Mouse (Mus musculus) left cerebral cortex, postnatal 36 days (tissue): ENCODE measurements around the gene Gm7271. TPM values are rescaled to one million over a fixed set of nuclear protein-coding genes. Genes with fewer than 3 reads are reported as not detected.

Source experiments
- DNase-seq, 2 experiments: peaks; one replicate each; pipeline ENCODE4 v3.0.0; 2021 to 2022; ENCODE audit warnings: low spot score in 2 of 2, mixed read lengths in 1 of 2
- intact Hi-C: fragments of 180-260 bp; cut with DNase I; formaldehyde crosslinking; loops from one replicate; pipeline ENCODE4 v1.15.1; 2025
- total RNA-seq, 2 experiments: library from RNA; stranded (reverse); gene quantifications; 2 replicates each; pipeline ENCODE4 v1.2.3; 2021

Gm7271 gene
- not detected for total RNA-seq

DNA sequence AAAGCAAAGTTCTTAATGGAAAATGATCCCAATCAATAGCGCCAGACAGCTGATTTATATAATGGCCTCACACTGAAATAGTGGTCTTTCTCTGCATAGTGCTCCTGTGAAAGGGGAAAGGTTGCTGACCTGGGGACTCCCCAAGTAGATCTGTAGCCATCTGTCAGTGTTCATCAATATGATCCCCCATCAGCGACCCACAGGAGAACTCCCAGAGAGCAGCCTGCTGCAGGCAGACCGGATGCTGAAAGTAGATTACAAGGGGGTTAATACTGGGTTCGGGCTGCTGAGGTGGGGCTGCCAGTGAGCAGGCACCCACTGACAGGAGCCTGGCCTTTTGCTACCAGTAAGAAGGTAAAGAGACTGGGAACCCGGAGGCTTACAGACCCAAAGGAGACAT, at the start of gene Gm7271:
Gene Gm7271 (plus strand): TSS at position 230 of the 400 bp plus-strand sequence.
- no peak for DNase-seq
- intact Hi-C loops = no loop called here

DNA sequence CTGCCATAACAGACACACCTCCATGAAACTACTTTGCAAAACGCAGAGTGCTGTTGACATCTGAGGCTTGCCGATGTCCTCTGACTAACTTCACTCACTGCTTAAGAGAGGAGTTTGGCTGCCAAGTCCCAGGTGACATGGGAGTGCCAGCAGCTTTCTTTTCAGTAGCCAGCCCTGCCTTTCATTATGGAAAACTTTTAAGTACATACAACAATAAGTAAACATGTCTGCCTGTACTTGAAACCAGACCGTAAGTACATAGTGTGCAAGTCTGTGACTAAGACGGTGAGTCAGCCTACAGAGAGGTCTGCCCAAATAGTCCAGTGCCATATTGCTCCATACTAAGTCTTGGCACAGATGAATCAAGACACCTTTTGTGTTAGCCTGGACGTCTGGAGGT, 46.7 kb upstream of the Gm7271 start:
- DNase-seq = no peak
- intact Hi-C loops = no loop called here

DNA sequence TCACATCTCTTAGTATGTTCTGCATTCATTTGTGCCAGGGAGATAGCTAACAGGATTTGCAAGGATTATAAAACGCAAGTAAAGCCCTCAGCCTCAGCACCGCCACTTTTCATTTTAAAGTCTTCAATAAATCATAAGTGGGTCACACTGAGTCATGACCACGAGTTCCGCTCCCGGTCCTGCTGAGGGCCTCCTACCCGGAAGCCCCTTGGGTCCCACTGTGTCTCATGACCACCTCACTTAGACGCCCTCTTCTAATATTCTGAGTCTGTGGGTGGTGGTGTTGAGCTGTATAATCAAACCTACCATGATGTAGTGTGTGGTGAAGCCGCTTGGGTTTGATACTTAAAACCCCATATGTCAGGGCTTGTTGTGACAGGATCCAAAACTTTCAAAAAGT, 46.1 kb upstream of the Gm7271 start:
- intact Hi-C loops = no loop called here
- DNase-seq = no peak

DNA sequence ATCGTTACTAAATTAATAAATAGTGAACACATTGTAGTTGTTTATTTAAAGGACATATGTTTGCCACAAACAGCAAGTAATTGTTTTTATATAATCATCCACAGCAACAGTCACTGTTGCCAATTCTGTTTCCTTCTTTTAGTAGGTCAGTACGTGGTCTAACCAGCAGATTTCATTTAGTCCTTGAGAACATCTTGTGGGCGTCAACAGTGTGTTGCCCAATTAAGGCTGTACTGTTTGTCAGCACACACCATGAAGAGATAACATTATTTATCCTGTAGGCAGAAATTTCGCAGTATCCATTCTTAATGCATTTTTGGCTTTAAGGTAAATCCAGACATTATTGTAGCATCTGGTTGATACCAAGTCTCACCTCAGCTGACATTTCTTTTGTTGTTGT, 42.4 kb upstream of the Gm7271 start:
- intact Hi-C loops = no loop called here
- no peak for DNase-seq

DNA sequence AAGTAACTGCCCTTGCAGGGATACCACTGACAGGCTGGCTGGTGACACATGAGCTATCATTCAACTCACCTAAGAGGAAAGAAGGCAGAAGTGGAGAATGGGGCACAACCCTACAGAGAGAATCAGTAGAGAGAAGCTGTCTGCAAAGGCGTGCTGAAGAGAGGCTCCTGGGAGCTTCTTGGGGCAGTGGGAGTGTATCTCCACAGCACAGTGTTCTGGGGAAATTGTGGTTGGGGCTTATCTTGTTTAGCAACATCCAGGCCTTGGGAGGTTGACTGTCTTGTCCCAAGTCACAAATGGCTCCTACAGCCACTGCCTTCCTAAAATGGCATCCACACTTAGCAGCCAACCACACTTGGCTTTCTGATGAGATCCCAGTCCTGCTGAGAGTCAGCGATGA, 8.9 kb upstream of the Gm7271 start:
- no peak for DNase-seq
- intact Hi-C loops = no loop called here

DNA sequence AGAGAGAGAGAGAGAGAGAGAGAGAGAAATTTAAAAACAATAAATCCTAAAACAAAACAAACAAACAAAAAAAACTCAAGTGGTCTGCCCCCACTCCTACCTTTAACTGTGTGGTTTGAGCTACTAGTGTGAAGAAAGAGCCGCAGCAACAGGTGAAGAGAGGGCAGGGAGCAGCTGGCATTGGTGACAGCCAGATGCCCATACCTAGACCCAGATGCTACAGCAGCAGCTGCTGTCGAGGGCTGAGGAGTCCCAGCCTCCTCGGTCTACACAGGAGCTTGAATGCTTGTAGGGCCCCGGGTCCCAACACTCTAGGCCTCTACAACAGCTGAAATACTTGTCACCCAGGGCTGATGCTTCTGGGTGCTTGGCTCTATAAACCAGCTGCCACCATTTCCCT, 7.0 kb upstream of the Gm7271 start:
- DNase-seq = no peak
- intact Hi-C loops = no loop called here

DNA sequence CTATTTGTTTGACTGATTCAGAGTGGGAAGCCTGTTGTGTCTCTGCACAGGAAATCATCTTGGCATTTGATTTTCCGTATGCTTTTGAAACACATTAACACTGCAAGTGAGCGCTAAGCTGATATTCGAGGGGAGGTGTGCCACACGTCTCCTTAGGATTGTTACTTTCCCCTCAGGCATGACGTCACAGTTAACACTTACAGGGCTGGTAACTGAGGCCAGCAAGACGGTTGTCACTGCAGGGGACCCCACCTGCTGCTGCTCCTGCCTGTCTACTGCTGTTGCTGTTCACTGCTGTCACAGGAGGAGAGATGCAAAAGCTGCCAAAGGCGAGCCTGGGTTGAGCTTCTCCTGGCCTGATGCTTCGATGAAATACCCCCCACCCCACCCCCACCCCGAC, 6.1 kb upstream of the Gm7271 start:
- intact Hi-C loops = no loop called here
- DNase-seq = no peak

DNA sequence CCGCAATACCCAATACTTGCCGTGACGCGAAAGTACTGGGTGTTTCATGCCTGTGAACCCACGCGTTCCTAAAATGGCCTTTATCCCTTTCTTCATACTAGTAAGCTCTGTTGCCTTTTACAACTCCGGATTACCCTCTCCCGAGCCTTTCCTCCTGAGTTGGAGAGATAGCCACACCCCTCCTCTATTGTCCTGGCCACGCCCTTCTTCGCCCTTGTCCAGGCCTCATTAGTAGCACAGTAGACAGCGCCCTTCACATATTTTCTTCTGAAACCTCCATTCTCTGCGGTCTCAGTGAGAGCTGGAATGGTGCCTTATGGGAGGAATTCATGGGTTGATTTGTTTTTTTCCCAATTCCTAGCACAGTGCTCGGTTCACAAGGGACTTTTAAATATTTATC, 11.3 kb downstream of the Gm7271 start:
- intact Hi-C loops = no loop called here

DNA sequence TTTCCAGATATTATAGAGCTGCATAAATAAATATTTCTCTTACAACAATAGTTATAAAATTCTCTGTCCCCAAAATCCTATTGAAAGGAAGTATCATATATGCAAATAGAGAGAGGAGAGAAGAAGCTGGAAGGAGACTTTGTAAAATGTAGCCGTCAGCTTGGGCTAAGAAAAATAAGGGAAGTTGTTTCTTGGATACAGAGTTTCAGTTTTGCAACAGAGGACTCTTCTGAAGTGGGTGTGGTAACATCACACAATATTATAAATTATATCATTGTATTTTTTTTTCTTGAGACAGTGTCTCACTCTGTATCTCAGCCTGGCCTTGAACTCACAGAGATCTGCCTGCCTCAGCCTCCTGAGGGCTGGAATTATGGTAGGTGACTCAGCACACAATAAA, 38.6 kb downstream of the Gm7271 start:
- intact Hi-C loops = loop anchor here (10.0 kb wide), 1 partner anchor 378 kb away; the partner anchor contains the start of gene Srd5a3
- no peak for DNase-seq

More for the DNA sequence above, 11.3 kb downstream of the Gm7271 start:
- no peak for DNase-seq

DNA sequence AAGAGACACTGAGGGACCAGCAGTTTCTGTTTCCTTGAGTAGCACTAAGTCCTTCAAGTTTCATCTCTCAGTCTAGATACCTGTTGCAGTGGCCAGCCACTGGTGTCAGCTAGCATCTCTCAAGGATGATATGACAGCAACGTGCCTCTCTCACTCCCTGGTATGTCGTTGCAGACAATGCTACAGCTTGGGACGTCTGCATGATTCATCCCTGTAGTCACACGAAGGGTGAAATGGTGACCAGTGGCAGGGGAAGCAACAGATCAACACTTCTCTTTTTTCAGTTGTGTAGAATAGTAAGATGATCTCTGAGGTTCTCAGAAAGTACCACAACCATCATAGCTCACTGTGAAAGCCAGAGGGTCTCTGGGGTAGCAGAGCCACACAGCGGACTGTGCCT, 40.8 kb downstream of the Gm7271 start:
- DNase-seq = no peak
- intact Hi-C loops = loop anchor here (5.0 to 10.0 kb wide), 2 partner anchors 202 to 380 kb away; partner anchors contain the start of gene Srd5a3

DNA sequence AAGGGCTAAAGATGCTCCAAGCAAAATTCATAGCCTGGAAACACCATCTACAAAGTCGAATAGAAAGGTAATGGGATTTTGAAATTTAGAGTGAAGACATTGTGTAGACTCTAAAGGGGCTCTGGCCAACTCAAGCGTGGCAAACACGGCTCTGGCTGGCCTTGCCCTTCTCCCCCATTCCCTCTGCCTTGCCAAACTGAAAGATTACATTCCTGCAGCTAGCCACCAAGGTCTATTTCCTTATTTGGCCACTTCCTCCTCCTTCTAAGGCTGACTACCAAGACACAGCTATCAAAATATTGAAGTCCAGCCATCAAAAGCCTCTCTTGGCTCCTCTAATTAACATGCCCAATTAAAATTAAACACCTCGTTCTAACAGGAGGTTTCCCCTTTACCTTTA, 41.2 kb downstream of the Gm7271 start:
- DNase-seq = no peak
- intact Hi-C loops = loop anchor here (5.0 to 10.0 kb wide), 2 partner anchors 203 to 380 kb away; partner anchors contain the start of gene Srd5a3

DNA sequence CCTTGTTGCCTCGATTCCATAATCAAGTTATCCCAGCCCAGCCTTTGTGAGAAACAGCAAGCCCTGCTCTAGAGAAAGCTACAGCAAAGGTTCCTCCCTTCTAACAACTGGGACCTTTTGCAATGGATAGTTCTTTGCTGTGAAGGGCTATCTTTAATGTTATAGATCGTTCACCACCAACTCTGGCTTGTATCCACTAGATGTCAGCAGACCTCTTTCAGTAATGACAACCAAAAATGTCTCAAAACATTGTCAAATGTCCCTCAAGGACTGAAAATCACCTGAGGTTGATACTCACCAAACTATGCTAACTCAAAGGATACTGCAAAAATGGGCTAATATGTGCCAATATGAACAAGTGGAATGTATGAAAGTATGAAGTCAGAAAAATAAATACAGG, 42.0 kb downstream of the Gm7271 start:
- DNase-seq = no peak
- intact Hi-C loops = loop anchor here (5.0 to 10.0 kb wide), 2 partner anchors 204 to 381 kb away; partner anchors contain the start of gene Srd5a3

DNA sequence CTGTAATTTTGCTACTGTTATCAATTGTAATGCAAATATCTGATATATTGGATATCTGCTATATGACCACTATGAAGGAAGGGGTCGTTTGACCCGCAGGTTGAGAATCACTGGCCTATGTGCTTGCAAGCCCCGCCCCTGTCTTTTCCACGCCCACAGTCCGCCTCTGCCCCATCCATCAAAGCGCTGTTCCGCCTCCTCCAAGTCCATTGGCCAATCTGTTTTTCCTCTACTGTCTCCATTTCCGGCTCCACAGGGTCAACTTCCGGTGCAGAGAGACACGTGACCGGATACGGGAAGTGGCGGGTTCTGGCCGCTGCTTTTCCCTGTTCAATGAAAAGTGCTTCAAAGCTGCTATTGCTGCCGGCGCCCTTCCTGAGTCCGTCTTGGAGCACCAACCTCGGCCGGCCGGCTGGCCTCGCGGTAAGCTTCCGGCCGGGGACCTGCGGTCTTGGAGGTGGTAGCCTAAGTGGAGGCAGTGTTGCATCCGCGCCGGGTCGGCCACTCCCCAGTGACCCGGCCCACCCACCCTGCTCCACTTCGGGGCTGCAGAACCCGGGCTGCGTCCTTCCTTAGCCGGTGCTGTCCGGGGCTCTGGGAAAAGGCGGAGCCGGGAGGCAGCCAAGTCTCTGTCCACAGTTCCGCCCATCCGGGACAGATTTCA, 45.3 kb downstream of the Gm7271 start, which contains the start of gene Exoc1:
Gene Exoc1 (plus strand): TSS at position 272 of the 664 bp plus-strand sequence.
- intact Hi-C loops = loop anchor here (5.0 to 10.0 kb wide), 2 partner anchors 207 to 384 kb away; partner anchors contain the start of gene Srd5a3
- peak; percentile 93 for DNase-seq

DNA sequence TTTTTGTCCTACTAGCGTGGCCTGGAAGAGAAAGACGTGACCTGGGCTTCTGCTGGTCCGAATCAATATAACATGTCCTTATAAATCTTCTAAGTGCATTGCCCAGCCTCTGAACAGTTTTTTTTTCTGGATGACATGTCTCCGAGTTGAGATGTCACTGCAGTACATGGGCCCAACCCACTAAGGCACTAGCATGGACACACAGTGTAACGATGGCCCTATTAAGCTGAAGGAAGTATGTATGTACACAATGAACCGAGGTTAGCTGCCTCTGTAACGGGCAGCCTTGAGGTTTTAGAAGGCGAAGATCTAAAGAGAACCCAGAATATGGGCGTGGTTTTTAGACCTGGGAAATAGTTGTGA, 45.8 kb downstream of the Gm7271 start:
- DNase-seq = no peak

DNA sequence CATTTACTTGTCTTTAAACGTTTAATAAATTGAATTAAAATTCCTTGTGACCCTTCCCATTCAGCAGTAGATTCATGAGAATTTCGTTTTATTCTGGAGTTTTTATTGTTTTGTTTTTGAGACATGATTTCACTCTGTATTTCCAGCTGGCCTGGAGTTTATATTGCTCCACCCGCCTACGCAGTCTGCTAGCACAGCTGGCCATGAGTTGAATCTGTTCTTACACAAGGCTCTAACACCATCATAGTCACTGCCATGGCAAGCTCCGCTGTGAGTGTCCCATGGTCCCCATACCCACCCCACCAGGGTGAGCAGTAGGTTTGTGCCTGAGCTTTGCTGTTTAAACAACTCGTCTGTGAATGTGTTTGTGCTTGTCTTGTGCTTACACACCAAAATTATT, 49.3 kb downstream of the Gm7271 start:
- DNase-seq = no peak
- intact Hi-C loops = no loop called here

More for the DNA sequence above, 45.8 kb downstream of the Gm7271 start:
- intact Hi-C loops = loop anchor here (5.0 to 10.0 kb wide), 2 partner anchors 207 to 385 kb away; partner anchors contain the start of gene Srd5a3

DNA sequence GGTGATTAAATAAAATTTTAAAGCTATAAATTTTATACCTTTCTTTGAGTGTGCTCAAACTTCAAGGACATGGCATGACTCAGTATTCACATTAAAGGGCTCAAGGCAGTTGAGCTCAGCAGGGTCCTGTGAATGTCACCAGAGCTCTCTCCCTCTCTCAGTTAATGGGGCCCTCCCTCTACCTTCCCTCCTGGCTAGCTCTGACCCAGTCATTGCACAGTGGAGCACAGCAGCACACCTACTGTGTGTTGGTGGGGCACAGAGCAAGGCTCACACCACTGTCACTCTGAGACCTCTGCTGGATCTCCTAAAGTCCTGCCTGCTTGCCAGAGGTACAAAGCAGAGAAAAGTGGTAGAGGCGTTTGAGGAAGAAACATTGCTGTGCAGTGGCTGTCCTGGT, 52.4 kb downstream of the Gm7271 start:
- intact Hi-C loops = no loop called here
- no peak for DNase-seq

DNA sequence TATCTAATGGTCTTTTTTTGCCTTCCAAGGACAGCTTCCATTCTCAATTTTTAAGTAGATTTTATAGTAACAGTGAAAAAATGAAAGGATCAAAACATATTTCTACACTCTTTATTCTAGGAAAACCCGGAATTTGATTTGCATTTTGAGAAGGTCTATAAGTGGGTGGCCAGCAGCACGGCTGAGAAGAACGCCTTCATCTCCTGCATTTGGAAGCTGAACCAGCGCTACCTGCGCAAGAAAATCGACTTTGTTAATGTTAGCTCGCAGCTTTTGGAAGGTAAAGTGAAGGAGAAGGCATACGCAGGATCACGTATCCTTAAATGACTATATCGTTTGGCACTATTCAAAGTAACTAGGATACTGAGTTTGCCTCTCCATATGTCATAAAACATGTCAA, 53.7 kb downstream of the Gm7271 start:
- peak in 1 of 2 experiments; percentile 36 for DNase-seq
- intact Hi-C loops = no loop called here

DNA sequence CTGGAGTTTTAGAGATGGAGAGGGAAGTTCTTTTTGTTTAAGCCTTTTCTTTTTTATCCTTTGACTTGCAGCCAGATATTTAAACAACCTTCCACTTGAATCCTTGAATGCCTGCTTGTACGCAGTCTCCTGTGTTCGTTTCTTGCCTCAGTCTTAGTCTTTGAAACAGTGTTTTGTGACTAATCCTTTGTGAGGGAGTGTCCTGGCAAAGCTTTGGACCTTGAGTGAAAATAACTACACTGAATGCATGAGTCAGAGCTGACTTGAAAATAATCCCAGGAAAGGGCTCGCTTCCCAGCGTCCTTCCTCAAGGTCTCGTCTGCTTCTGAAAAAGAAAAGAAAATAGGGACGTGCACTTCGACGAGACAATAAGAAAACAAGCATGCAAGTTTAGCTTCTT, 56.3 kb downstream of the Gm7271 start:
- peak; percentile 39 to 47 for DNase-seq

DNA sequence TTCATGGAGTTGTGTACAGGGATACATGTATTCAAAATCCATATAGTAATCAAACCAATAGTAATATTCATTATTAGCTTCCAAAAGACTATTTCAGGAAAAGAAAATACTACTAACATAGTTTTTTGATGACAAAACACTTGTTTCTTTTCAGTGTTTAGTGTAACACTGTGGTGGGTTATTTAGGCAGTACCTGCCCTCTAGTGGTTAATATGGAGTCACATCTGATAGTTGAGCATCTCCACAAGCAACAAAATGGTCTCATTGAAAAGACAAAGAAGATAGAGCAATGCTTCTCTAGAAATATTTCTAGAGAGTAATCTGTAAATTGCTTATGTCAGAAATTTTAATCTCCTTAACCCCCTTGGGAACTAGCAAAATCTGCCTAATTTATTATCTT, 57.0 kb downstream of the Gm7271 start:
- intact Hi-C loops = no loop called here

More for the DNA sequence above, 56.3 kb downstream of the Gm7271 start:
- intact Hi-C loops = no loop called here

DNA sequence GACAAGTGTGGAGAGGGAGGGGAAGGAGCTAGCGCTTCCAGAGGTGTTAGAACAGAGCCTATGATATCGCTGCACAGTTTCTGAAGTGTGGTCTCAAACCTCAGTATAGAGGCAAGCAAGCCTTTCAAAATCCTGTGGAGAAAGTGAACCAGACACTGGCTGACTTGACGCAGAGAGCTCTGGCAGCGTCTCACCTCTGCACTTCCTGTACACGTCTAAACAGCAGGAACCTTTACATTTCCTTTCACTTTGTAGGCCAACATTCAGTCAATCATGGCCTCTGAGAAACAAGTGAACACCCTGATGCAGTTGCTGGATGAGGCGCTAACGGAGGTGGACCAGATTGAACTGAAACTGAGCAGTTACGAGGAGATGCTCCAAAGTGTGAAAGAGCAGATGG, 59.4 kb downstream of the Gm7271 start:
- no peak for DNase-seq
- intact Hi-C loops = no loop called here

More for the DNA sequence above, 57.0 kb downstream of the Gm7271 start:
- no peak for DNase-seq

DNA sequence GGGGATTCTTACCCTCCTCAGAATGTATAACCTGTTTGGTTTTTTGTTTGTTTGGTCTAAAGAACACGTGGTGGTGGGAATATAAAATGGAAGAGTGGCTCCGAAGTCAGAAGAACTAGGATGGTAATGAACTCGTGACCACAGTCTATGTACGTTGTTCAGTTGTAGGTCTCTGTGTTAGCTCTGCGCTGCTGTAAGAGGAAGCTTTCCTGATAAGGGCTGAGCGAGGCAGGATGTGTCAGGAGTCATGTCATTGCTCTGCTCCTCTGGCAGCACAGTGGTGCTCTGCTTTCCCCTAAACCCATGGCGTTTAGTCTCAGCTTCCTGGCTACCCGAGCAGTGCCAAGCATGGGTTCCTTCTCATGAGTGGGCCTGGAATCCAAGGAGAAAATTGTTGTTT, 66.6 kb downstream of the Gm7271 start:
- no peak for DNase-seq
- intact Hi-C loops = no loop called here
